Mouse (Mus musculus): ENCODE data around the gene Rapgef4.

- TF ChIP-seq CTCF (IDR thresholded peaks at IDR 0.05; ENCODE audit: borderline replicate concordance, extremely low read depth, insufficient read depth, insufficient read length) (no peak), POLR2A (IDR thresholded peaks at IDR 0.05; ENCODE audit: borderline replicate concordance, extremely low read depth, insufficient read depth, insufficient read length, poor library complexity, severe bottlenecking) (no peak)
Observed at GRCm38 (mm10) chr2:72222736-72223455, 241.9 kb downstream of the Rapgef4 start.

All from brain, embryonic 14.5 days (tissue).